Mouse (Mus musculus) gastrocnemius, postnatal 4 days (tissue): ENCODE measurements at regions not wholly inside any gene's neighbourhood (a gene's known extent, or its start where the extent isn't known, plus 50 kb on each side); places are given as distances from the start of the nearest gene placed in this dataset. TPM values are rescaled to one million over a fixed set of nuclear protein-coding genes. Genes with fewer than 3 reads are reported as not detected.

Experiments
- DNase-seq, 2 experiments: peaks; one replicate each; pipeline ENCODE4 v3.0.0; 2021 to 2022; ENCODE audit warnings: low spot score in 2 of 2, mixed read lengths in 2 of 2
- microRNA-seq: library from miRNA; unstranded; fragments of <30 nt; microRNA quantifications from one replicate; pipeline ENCODE4 v1.2.0, GENCODE M21; 2021

GRCm38 (mm10) chr8:34225011-34225890, 113.7 kb upstream of the Gm10131 start:
- DNase-seq, result no peak

GRCm38 (mm10) chr8:34222187-34222586, 110.7 kb upstream of the Gm10131 start:
- DNase-seq, result no peak

Small RNA genes lying in the stretch of these regions (microRNA-seq; reads per million reads assigned to microRNA genes)
- not detected for gene Gm23177
